Mouse (Mus musculus) embryo, embryonic 11 days (tissue): Measurements from ENCODE around the gene Crygd.
"Not testable (repeated sequence)": the region's sequence is repeated elsewhere in the genome, so short reads cannot be mapped to it uniquely, and the experiment has no call there.

Experiments used
- DNase-seq: peaks from one replicate; pipeline ENCODE4 v3.0.0-alpha.2; 2015

The Crygd gene

DNA sequence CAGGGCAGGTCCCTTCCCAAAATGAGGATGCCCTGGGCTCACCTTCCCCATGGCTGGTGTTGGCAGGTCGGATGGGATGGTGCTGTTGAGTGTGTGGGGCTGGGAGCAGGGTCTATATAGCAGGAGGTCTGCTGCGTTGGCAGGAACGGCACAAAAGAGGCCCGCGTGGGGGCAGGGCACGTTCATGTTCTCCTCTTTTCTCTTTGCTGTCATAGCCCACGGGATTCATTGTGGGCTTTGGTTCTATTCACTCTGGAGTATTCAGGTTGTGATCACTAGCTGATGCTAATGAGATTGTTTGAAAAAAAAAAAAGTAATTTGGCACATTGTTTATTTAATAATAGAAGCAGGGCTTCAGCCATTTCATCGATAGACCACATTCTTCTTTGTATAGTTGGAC, at the start of gene Crygd:
Crygd (minus strand) TSS at position 101 of the 400 bp plus-strand sequence.
- no peak for DNase-seq

DNA sequence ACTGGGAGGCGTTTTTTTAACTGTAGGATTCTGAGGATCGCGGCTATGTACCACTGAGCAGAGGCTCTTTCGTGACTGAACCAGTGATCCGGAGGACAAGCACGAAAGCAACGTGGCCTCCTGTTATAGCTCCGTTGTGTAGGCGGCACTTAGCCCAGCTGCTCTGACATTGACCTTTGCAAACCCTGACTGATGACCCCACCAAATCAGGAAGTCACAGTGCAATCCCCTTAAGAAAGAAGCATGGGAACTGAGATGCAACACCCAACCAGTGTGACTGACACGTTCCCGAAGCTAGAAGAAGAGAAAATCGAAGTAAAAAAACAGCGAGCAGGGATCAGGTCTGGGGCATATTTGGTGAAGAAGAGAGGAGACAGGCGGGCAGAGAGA, 49.5 kb upstream of the Crygd start:
- no peak for DNase-seq

GRCm38 (mm10) chr1:65112031-65112806, 49.0 kb upstream of the Crygd start:
- DNase-seq, result peak; percentile 91

DNA sequence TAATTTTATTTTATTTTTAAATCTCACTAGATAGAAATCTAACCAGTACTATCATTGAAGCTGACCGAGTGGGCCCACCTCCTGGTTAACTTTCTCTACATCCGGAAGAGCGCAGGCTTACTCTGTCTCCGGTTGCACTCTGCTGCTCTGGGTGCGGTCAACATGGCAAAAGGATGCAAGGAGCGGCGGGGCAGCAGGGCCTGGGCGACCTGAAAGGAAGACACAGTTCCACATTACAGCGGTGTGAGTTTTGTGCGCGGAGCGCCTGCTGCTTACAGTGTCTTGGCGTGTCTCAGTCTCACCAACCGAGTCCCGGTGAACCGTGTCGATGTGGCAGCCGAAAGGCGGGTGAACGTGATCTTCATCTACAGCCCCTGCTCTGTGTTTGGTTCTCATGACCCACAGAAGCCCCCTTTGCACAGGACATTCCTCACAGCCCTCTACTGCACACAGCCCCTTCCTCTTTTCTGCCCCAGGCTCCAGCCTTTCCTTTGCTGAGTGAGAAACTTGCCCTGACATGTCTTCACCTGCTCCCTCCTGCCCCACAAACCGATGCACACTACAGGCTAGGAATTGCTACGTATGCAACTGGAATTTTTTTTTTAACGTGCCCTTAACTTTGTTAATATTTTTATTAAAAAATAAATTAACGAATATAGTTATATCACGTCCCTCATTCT, 46.6 kb upstream of the Crygd start:
- DNase-seq, result no peak

- DNase-seq, result no peak
Measured at GRCm38 (mm10) chr1:65109196-65109595, 45.9 kb upstream of the Crygd start.

- DNase-seq, result no peak
Measured at GRCm38 (mm10) chr1:65107654-65108279, 44.5 kb upstream of the Crygd start.

- no peak for DNase-seq
Measured at GRCm38 (mm10) chr1:65103273-65103672, 40.0 kb upstream of the Crygd start, which contains the start of gene Cryga. Cryga (minus strand) TSS chr1:65103373.

DNA sequence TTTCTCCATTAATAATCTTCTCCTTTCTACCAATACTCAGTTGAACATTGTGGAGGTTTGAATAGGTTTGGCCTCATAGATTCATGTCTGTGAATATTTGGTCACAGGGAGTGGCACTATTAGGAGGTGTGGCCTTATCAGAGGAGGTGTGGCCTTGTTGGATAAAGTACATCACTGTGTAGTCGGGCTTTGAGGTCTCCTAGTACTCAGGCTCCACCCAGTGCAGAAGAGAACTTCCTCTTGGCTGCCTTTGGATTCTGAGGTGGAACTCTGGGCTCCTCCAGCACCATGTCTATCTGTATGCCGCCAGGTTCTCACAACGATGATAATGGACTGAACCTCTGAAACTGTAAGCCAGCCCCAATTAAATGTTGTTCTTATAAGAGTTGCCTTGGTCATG, 33.7 kb upstream of the Crygd start:
- no peak for DNase-seq

GRCm38 (mm10) chr1:65091566-65091965, 28.3 kb upstream of the Crygd start:
- DNase-seq, result no peak

DNA sequence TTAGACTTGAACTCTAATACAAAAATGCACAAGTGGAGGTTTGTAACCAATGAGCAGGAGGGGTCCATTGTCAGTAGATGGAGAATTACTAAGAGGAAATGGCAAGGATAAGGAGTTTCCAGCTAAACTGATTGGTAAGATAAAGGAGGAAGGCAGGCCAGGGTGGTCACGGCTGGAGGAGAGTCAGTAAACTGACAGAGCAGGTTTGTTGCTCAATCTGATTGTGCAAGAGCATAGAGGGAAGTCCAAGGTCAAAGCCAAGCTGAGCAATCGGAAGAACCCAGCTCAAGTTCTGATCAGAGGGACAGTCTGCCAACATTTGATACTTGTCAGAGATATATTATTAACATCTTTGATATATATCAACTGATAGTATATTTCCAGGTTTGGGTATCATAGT, 27.1 kb upstream of the Crygd start:
- no peak for DNase-seq

GRCm38 (mm10) chr1:65088567-65089356, 25.5 kb upstream of the Crygd start:
- no peak for DNase-seq

- no peak for DNase-seq
Measured at GRCm38 (mm10) chr1:65082188-65082587, 18.9 kb upstream of the Crygd start, which contains the start of gene Crygb. Crygb (minus strand) TSS chr1:65082288.

GRCm38 (mm10) chr1:65075607-65076006, 12.4 kb upstream of the Crygd start:
- peak; percentile 7 for DNase-seq

DNA sequence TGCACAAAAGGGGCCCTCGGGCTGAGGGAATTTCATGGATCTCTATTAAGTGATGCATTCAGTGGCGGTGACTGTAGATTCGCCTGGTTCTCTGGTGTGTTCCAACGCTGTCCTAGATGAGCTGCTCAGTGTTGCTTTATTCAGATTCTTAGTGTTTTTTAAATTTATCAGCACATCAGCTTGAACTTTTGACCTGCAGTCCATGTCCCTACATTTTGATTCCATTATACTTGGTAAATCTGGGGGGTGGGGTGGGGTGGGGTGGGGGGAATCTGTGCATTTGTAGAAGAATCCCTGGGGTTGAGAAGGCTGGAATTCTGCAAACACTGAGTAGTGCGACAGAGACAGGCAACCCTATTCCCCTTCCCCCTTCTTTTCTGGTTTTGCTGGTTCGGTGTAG, 10.3 kb upstream of the Crygd start, which contains the start of gene Crygc:
Crygc (minus strand) TSS at position 101 of the 400 bp plus-strand sequence.
- peak; percentile 18 for DNase-seq

- no peak for DNase-seq
Measured at GRCm38 (mm10) chr1:65067842-65068241, 4.6 kb upstream of the Crygd start.

- no peak for DNase-seq
Measured at GRCm38 (mm10) chr1:65064201-65064600, 949 bp upstream of the Crygd start.

GRCm38 (mm10) chr1:65052140-65052539, 11.1 kb downstream of the Crygd start:
- no peak for DNase-seq

GRCm38 (mm10) chr1:65051696-65052095, 11.6 kb downstream of the Crygd start:
- no peak for DNase-seq

DNA sequence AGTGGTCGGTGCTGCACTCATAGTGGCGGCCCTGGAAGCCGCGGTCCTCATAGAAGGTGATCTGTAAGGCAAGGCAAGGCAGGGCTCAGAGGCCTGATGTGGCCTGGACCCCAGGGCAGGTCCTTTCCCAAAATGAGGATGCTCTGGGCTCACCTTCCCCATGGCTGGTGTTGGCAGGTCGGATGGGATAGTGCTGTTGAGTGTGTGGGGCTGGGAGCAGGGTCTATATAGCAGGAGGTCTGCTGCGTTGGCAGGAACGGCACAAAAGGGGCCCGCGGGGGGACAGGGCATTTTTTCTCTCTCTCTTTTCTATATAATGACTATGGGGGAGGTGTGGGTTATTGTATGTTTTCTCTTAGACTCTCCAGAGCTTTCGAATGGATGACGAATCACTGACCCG, 12.3 kb downstream of the Crygd start, which contains the start of gene Cryge:
Cryge (minus strand) TSS at position 198 of the 400 bp plus-strand sequence.
- DNase-seq, result not testable (repeated sequence)

DNA sequence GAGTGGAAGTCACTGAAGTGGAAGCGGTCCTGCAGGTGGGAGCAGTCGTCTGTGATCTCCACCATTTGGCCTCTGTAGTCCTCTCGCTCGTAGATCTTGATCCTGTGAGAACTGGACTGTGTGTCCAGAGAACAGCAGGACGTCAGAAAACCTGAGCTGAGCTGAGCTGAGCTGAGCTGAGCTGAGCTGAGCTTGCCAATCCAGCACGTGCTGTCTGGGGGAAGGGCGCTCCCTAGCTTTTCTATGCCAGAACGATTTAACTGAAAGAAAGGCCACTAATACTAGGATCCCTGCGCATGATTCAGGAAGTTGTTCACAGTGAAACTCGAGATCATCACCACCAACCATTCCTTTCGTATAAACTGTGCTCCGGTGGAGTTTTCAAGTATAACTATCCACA, 14.5 kb downstream of the Crygd start:
- DNase-seq, result no peak

- DNase-seq, result peak; percentile 68
Measured at GRCm38 (mm10) chr1:65046401-65047109, 16.7 kb downstream of the Crygd start.

DNA sequence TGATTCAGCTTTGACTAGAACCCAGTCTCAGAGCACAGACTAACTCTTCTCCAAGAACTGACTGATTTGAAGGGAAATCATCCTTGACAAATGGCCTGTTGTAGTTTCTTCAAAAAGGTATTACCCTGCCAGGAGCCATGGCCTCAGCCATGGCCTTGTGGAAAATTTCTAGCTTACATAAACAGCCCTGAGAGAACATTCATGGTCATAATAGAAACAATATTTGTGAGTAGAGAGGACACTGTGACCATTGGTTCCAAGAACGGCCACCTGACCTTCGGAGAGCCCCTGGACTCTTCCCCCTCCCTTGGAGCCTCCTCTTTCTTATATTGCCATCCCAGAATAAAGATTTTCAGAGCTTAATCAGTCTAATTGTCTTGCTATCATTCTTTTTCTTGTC, 19.8 kb downstream of the Crygd start:
- DNase-seq, result no peak
